8 mouse cellular contexts compared by ENCODE assay signal in genomic region chr6:97147755-97148382, GRCm38 (mm10). TPM values are rescaled to one million over a fixed set of nuclear protein-coding genes. Genes with fewer than 3 reads are reported as not detected.
DNase-seq lines count a peak whose midpoint lies in the region; ATAC-seq and TF ChIP-seq lines count a peak whose summit lies in the region.

No protein-coding gene starts in this region.

- peaks cover 11% of the 10 kb centered on the region for H3K27me3 ChIP-seq in forebrain, embryonic 10.5 days (ENCODE audit: poor library complexity, severe bottlenecking)
- H3K27me3 ChIP-seq in heart, embryonic 15.5 days: no peaks in the 10 kb centered on the region

- H3K36me3 ChIP-seq in ES-E14 (ENCODE audit: control insufficient read depth, insufficient read depth, low read length, poor library complexity, severe bottlenecking): no peaks in the 10 kb centered on the region
- H3K36me3 ChIP-seq in forebrain, embryonic 10.5 days (replicated peaks): no peaks in the 10 kb centered on the region; the same call in 1 of the 2 replicates
- H3K36me3 ChIP-seq in heart, embryonic 15.5 days: peaks cover 11% of the 10 kb centered on the region; the same call in 1 of the 2 replicates

- TF ChIP-seq CTCF in lung, adult 2 months (IDR thresholded peaks at IDR 0.05; ENCODE audit: insufficient read depth, low read length): no peak

- peak overlapping the region; percentile 94 for H3K4me2 ChIP-seq in heart, embryonic 15.5 days

- H3K4me1 ChIP-seq in ES-E14 (ENCODE audit: control insufficient read depth in 2 of 2, insufficient read depth in 2 of 2, low read length in 2 of 2, poor library complexity in 1 of 2): no peaks in the 10 kb centered on the region; a peak in 1 of 4 replicates
- H3K4me1 ChIP-seq in forebrain, embryonic 10.5 days: peaks cover 49% of the 10 kb centered on the region
- H3K4me1 ChIP-seq in heart, embryonic 15.5 days (replicated peaks): peaks cover 31% of the 10 kb centered on the region
- peaks cover 11% of the 10 kb centered on the region for H3K4me1 ChIP-seq in lung, adult 2 months (ENCODE audit: control insufficient read depth, insufficient read depth, low read length)

- H3K9me3 ChIP-seq in ES-E14 (ENCODE audit: control insufficient read depth, insufficient read depth, low read depth, low read length): no peaks in the 10 kb centered on the region
- H3K9me3 ChIP-seq in forebrain, embryonic 10.5 days: no peaks in the 10 kb centered on the region
- no peaks in the 10 kb centered on the region for H3K9me3 ChIP-seq in heart, embryonic 15.5 days (replicated peaks)

- peak overlapping the region; percentile 86 for H3K9ac ChIP-seq in ES-E14 (ENCODE audit: insufficient read depth, low read depth, low read length, poor library complexity, severe bottlenecking)
- H3K9ac ChIP-seq in heart, embryonic 15.5 days: peak overlapping the region; percentile 86

- peak overlapping the region; percentile 80 to 82 for H3K4me3 ChIP-seq in ES-E14 (ENCODE audit: insufficient read depth in 1 of 2, low read depth in 1 of 2, low read length in 2 of 2, poor library complexity in 1 of 2, severe bottlenecking in 1 of 2)
- H3K4me3 ChIP-seq in forebrain, embryonic 10.5 days: peak overlapping the region; percentile 65
- peak overlapping the region; percentile 82 for H3K4me3 ChIP-seq in heart, embryonic 15.5 days
- H3K4me3 ChIP-seq in lung, adult 2 months (replicated peaks; ENCODE audit: extremely low read depth, low read depth, low read length): peak overlapping the region; percentile 65

- no peak for ATAC-seq in heart, embryonic 15.5 days (replicated peaks; ENCODE audit: insufficient number of reproducible peaks, insufficient read depth, low FRiP score, low read depth)
- no peak for ATAC-seq in activated CD4-positive, CD25-positive, alpha-beta regulatory T cell, adult 4 months

- no peak overlapping the region for H3K27ac ChIP-seq in ES-E14 (ENCODE audit: insufficient read depth, low read depth, low read length, poor library complexity, severe bottlenecking)
- peak overlapping the region; percentile 87 for H3K27ac ChIP-seq in forebrain, embryonic 10.5 days
- H3K27ac ChIP-seq in heart, embryonic 15.5 days: peak overlapping the region; percentile 88

- 25% methylated on average over 18 of the region's 18 CpGs for WGBS in forebrain, embryonic 10.5 days
- WGBS in heart, embryonic 15.5 days: 11% methylated on average over 18 of the region's 18 CpGs
- WGBS in lung, adult 2 months: 9% methylated on average over 18 of the region's 18 CpGs

- TF ChIP-seq POLR2A in lung, adult 2 months (IDR thresholded peaks at IDR 0.05; ENCODE audit: borderline replicate concordance, extremely low read depth, low read depth, low read length): no peak

- in situ Hi-C loops in ES-E14 (cut with MboI; ENCODE audit: low sequenced_read_pairs in 2 of 2, unreplicated experiment in 2 of 2): no loop called here

- DNase-seq in ES-E14 (ENCODE audit: low read depth, low spot score): no peak
- DNase-seq in adrenal gland, postnatal 10 days: peak; percentile 81
- peak; percentile 24 for DNase-seq in forebrain, embryonic 10.5 days (ENCODE audit: extremely low spot score, low spot score)
- DNase-seq in kidney, postnatal 36 days: peak; percentile 63 to 88
- peak; percentile 52 for DNase-seq in lung, adult 2 months
- peak; percentile 8 for DNase-seq in retina, adult 2 months (ENCODE audit: low read depth, low spot score)

TF ChIP-seq in ES-E14, 5 proteins besides CTCF, POLR2A, EP300 and RAD21:
- TF ChIP-seq ZNF384 (IDR thresholded peaks at IDR 0.05; ENCODE audit: low read depth, low read length) (no peak), ZC3H11A (IDR thresholded peaks at IDR 0.05; ENCODE audit: borderline replicate concordance, low read depth, low read length) (no peak), CHD2 (IDR thresholded peaks at IDR 0.05; ENCODE audit: low read depth, low read length) (no peak), HCFC1 (IDR thresholded peaks at IDR 0.05; ENCODE audit: borderline replicate concordance, insufficient read depth, low read length) (no peak), MAFK (IDR thresholded peaks at IDR 0.05; ENCODE audit: insufficient read depth, low read depth, low read length) (no peak)

RNA-seq across cellular contexts. Expression of gene Eogt, which starts 1.1 kb away (rescaled TPM):
- 7.7 and 10.3 TPM in 2 replicates for total RNA-seq in ES-E14 (2012; rRNA removed)
- total RNA-seq in adrenal gland, postnatal 10 days (2021): 10 to 100 TPM; 34.2 to 49.2 TPM
- polyA plus RNA-seq in forebrain, embryonic 10.5 days (2016; fragmentation: Nextera tagmentation; extraction: Ambion mirVana): 9.7 and 9.9 TPM in 2 replicates
- polyA plus RNA-seq in heart, embryonic 15.5 days (2015; fragmentation: Nextera tagmentation; extraction: Ambion mirVana): 13.2 and 14.4 TPM in 2 replicates
- polyA plus RNA-seq in lung, adult 2 months (2012; rRNA removed): 19.9 and 34.7 TPM in 2 replicates
- 1 to 10 TPM; 6.5 to 7.4 TPM for polyA plus RNA-seq in activated CD4-positive, CD25-positive, alpha-beta regulatory T cell, adult 4 months (2017; shearing (Covaris generic))

RNA-seq across cellular contexts. Expression of gene Tmf1, which starts 31.1 kb away (rescaled TPM):
- 25.8 and 28.2 TPM in 2 replicates for total RNA-seq in ES-E14 (2012; rRNA removed)
- total RNA-seq in adrenal gland, postnatal 10 days (2021): 10 to 100 TPM; 37.0 to 43.5 TPM
- polyA plus RNA-seq in forebrain, embryonic 10.5 days (2016; fragmentation: Nextera tagmentation; extraction: Ambion mirVana): 24.2 and 26.3 TPM in 2 replicates
- polyA plus RNA-seq in heart, embryonic 15.5 days (2015; fragmentation: Nextera tagmentation; extraction: Ambion mirVana): 21.3 and 24.8 TPM in 2 replicates
- 3.1 and 3.8 TPM in 2 replicates for polyA plus RNA-seq in lung, adult 2 months (2012; rRNA removed)
- 10 to 100 TPM; 39.4 to 50.8 TPM for polyA plus RNA-seq in activated CD4-positive, CD25-positive, alpha-beta regulatory T cell, adult 4 months (2017; shearing (Covaris generic))

RNA-seq across cellular contexts. Expression of gene Uba3, which starts 57.6 kb away (rescaled TPM):
- 70.3 and 76.4 TPM in 2 replicates for total RNA-seq in ES-E14 (2012; rRNA removed)
- 10 to 100 TPM; 59.4 to 66.5 TPM for total RNA-seq in adrenal gland, postnatal 10 days (2021)
- polyA plus RNA-seq in forebrain, embryonic 10.5 days (2016; fragmentation: Nextera tagmentation; extraction: Ambion mirVana): 84.3 and 87.1 TPM in 2 replicates
- polyA plus RNA-seq in heart, embryonic 15.5 days (2015; fragmentation: Nextera tagmentation; extraction: Ambion mirVana): 64.0 and 66.2 TPM in 2 replicates
- polyA plus RNA-seq in lung, adult 2 months (2012; rRNA removed): 7.1 and 14.6 TPM in 2 replicates
- polyA plus RNA-seq in activated CD4-positive, CD25-positive, alpha-beta regulatory T cell, adult 4 months (2017; shearing (Covaris generic)): 10 to 100 TPM; 34.6 to 41.3 TPM
